Mouse (Mus musculus) mouse trophoblast stem cell (cell line): ENCODE measurements around the gene Tacr2.

ENCODE experiments used
- in situ Hi-C, 2 experiments: fragments of 300-500 bp; cut with MseI, MboI; formaldehyde crosslinking; loops; 2 replicates in 1 of 2; 3 replicates in 1 of 2; pipeline ENCODE4 v1.15.1; 2025

Tacr2 gene

DNA sequence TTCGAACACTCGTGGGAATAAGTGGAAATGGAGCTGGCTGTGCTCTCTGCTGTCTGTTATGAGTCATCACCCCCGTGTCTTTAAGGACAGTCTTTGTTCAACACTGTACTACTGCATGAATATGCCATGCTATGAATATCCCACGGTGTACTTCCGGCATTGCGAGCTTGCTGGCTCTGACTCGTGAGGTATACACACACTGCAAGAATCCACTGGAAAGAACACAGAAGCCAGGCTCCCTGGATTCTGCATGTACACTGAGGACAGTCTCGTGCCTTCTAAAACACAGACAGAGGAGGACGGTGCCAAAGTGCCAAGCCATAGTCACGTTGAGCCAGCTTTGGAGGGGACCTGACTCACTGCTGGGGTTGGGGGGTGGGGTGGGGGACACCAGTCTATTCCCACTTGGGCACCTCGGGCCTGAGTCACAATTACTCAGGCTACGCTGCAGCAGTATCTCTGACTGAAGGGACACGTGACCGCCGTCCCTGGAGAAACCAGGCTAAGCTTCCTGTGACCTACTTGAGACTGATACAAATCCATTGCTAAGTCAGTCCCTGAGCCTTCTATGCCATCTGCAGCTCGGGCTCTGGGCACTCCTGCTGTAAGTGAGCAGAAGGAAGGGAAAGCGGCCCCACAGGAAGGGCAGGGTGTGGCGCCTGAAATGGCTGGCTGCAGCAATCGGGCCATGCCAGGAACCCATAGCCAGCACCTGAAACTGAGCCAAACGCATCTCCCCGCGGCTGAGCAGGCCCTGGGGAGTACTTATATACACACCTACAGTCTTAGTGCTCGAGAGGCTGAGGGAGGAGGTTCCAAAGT lies 48.0 kb downstream of the Tacr2 start:
- in situ Hi-C loops = no loop called here

DNA sequence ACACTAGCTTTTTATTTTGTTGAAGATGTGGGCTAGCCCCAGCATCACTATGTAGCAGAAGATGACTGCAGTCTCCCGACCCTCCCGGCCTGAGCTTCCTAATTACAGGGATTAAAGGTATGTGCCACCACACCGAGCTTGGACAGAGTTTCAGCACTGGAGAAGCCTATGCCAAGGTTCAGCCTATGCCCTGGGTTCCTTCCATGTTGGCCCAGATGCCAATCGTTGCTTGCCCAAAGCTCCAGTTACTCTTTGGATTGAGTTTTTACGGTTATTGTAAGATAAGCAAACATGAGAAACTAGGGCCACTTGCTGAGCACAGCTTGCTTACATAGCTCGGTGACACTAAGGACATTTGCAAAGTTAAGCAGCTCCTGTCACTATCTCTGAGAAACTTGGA lies 52.9 kb downstream of the Tacr2 start:
- in situ Hi-C loops = no loop called here

DNA sequence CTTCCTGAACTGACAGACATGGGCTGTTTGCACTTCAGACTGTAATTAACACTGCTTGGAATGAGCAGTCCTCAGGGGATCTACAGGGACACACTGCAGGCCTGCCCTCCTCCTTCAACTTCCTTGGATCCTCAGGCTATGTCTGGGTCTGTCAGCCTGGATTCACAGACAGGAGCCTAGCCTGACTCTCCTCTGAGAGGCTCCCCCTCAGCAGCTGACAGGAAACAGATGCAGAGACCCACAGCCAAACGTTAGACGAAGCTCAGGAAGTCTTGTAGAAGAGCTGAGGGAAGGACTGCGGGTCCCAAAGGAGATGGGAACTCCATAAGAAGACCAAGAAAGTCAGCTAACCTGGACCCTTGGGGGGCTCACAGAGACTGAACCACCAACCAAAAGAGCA lies 54.2 kb downstream of the Tacr2 start:
- in situ Hi-C loops = no loop called here

DNA sequence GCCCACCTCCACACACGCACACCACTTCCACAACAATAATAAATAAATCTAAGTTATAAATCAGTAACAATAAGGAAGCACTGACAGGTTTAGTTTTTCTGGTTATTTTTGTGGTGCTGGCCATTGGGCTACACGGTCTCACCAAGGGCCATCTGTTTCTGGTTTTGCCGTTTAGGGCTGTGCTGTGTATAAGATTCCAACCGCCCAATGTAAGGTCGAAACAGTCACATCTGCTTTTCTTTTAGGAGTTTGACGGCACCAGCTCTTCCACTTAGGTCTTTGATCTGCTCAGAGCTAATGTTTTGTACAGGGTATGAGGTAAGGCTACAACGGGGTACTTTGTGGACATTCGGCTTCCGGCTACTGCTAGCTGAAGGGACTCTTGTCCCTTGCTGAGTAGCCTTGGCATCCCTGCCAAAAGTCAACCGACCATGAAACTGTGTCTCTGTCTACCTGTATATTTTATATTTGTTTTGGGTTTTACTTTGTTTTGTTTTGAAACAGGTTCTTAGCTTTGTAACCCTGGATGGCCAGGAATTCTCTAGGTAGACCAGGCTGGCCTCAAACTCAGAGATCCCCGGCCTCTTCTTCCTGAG lies 56.8 kb downstream of the Tacr2 start:
- in situ Hi-C loops = no loop called here

DNA sequence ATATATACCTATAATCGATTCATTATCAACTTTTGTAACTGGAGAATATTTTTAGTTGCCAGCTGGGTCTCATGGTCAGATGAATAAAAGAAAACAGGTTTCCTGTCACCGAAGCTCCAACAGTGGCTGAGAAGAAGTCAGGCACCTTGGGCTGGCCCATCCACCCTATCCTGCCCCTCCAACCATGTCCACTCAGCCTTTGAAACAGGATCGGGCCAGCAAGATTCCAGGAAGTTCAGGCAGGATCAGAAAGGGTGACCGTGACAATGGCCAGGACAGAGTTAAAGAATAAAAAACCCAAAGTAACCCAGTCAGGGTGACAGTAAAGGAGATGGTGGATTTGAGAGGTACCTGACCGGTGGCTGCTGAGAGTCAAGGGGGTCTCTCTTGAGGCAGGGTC lies 57.4 kb downstream of the Tacr2 start:
- in situ Hi-C loops = no loop called here

DNA sequence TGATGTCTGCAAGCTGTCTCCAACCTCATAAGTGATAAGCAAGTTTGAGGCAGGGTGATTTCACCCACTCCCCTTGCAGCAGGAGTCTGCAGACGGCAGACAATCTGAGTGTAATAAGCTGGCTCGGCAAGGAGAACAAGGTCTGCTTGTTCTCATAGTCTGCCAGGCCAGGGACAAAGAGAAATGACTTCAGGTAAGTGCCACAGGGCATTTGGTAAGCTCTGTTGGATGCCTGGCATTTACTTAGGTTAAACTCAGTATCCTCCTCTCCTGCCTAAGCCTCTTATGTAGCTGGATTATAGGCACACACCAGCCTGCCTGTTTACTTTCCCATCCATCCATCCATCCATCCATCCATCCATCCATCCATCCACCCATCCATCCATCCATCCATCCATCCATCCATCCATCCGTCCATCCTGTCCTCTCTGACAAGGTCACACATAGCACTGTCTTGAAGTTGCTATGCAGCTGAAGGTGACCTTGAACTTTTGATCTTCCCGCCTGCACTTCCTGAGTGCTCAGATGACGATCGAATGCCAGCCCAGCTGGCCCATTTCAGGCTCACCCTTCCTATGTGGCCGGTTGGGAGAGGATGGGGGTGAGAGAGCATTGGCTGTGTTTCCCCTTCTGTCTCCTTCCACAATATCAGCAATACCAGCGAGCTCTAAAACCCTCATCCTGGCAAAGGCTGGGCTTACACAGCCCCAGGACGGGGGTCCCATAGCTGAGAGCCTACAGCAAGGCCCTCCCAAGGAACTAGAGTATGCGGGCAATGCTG lies 58.2 kb downstream of the Tacr2 start:
- in situ Hi-C loops = no loop called here

DNA sequence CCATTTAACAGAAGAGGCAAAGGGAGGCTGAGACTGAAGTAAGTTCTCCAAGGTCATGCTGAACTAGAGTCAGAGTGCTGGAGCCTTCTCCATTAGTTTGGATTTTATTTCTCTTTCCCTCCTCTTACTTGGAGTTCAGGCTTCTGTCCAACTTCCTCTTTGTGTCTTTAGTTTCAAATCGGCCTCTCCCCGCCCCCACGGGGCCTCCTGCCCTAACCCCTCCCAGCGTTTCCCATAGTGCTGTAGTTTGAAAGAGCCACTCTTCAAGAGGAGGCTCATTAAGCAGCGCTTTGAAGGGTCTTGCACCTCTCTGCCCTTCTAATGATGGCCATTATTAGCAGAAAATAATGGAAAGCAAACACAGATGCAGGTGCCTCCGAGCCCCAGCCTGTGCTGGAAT lies 59.2 kb downstream of the Tacr2 start:
- in situ Hi-C loops = no loop called here

DNA sequence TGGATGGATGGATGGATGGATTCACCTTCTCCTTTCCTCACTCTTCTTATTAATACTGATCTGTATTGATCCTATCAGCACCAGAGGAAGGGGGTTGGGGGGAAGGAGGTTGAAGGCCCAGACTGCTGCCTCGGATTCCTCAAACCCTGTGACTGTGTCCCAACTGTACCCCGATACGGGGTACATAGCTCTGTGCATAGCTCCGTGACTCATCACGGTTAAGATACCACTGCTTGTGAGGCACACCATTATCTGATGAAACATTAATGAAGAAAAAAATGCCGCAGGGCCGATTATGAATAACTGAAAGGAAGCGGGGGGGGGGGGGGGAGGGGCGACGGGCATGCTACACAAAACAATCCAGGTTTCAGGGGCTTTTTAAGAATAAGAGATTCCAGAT lies 60.9 kb downstream of the Tacr2 start:
- in situ Hi-C loops = no loop called here

DNA sequence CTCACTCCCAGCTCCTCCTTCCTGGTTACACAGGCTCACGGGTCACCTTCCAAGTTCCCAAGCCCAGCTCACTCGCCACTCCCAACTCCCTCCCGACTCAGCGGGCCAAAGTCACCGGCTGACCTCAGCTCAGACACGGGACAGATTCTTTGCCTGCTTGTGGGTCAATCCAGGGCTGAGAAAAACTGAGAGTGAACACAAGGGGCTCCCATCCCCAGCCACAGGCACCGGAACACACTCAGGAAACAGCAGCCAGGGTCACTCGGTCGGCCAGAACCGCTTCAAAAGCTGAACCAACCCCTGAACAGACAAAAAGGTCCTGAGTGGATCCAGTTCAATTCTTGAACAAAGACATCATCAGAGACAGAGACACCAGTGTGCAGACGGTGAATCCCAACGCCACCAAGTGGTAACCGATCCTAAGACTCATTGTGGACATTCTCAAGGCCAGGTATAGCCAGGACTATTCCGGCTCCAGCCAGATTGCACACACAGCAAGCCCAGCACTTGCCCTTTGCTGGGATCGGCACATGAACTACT lies 61.7 kb downstream of the Tacr2 start:
- in situ Hi-C loops = no loop called here
